Mouse (Mus musculus) heart, postnatal 0 days (tissue): Measurements from ENCODE around the gene BC017158. TPM values are rescaled to one million over a fixed set of nuclear protein-coding genes. Genes with fewer than 3 reads are reported as not detected.
A peak's percentile ranks its signal among the peaks of the same experiment; 100 is the strongest.

ENCODE experiments used
- ATAC-seq: fragments of 200-750 bp; cut with Nextera tagmentation; 2 replicates; pipeline ENCODE4 v1.8.0; 2017; ENCODE audit warnings: low read depth, moderate number of reproducible peaks, moderate library complexity; ENCODE audit not compliant: insufficient read depth
- DNase-seq: peaks from one replicate; pipeline ENCODE4 v3.0.0-alpha.2; 2016; ENCODE audit warnings: low spot score
- H3K27ac ChIP-seq: fragments of 300-500 bp; sonication (generic); 2 replicates; pipeline ENCODE4 v1.5.1; 2014; ENCODE audit warnings: low read depth, mild to moderate bottlenecking
- H3K27me3 ChIP-seq: fragments of 300-500 bp; sonication (generic); 2 replicates; pipeline ENCODE4 v1.6.1; 2014; ENCODE audit warnings: low read length, mixed read lengths; ENCODE audit not compliant: control insufficient read depth, insufficient read depth
- H3K36me3 ChIP-seq: fragments of 300-500 bp; sonication (generic); replicated peaks from 2 replicates; pipeline ENCODE4 v1.6.1; 2014; ENCODE audit warnings: low read length, mixed read lengths; ENCODE audit not compliant: control insufficient read depth, insufficient read depth
- H3K4me1 ChIP-seq: fragments of 300-500 bp; sonication (generic); 2 replicates; pipeline ENCODE4 v1.6.1; 2014; ENCODE audit warnings: antibody characterized with exemption; ENCODE audit not compliant: control insufficient read depth, insufficient read depth
- H3K4me2 ChIP-seq: fragments of 300-500 bp; sonication (generic); 2 replicates; pipeline ENCODE4 v1.6.1; 2014; ENCODE audit warnings: low read depth, mild to moderate bottlenecking, low read length, moderate library complexity
- H3K4me3 ChIP-seq: fragments of 300-500 bp; sonication (generic); 2 replicates; pipeline ENCODE4 v1.5.1; 2014; ENCODE audit warnings: low read depth, low read length
- H3K9ac ChIP-seq: fragments of 300-500 bp; sonication (generic); replicated peaks from 2 replicates; pipeline ENCODE4 v1.6.1; 2014; ENCODE audit warnings: low read depth, low read length, mixed read lengths
- H3K9me3 ChIP-seq: fragments of 300-500 bp; sonication (generic); replicated peaks from 2 replicates; pipeline ENCODE4 v1.6.1; 2016; ENCODE audit warnings: low read length; ENCODE audit not compliant: control insufficient read depth
- CTCF ChIP-seq: IDR thresholded peaks from 2 replicates; pipeline ENCODE4 v1.5.1; 2016; ENCODE audit warnings: antibody characterized with exemption, control low read depth, low read depth
- EP300 ChIP-seq: IDR thresholded peaks from 2 replicates; pipeline ENCODE4 v1.6.1; 2016; ENCODE audit warnings: antibody characterized with exemption, low read depth
- WGBS: fragments of 180-500 bp; shearing (Covaris S2); extraction: QIAGEN DNeasy Blood & Tissue Kit; methylation state at CpG from one replicate; pipeline ENCODE4 v1.1.7; 2014; 5-methylcytosine and 5-hydroxymethylcytosine counted together
- polyA plus RNA-seq: library from polyadenylated mRNA; unstranded; fragments of >200 nt; fragmentation: Nextera tagmentation; extraction: Ambion mirVana; gene quantifications from 2 replicates; pipeline ENCODE4 v1.2.1, GENCODE M21; 2015
- total RNA-seq: library from RNA; depleted of rRNA; stranded (reverse); fragments of >200 nt; gene quantifications from 2 replicates; pipeline ENCODE4 v1.2.3, GENCODE M21; 2014; ENCODE audit warnings: low replicate concordance

Gene BC017158
- total and polyA plus RNA-seq, 2 experiments from 2014 or later, result 5.8 to 22.4 TPM

- no peak overlapping the region for H3K4me3 ChIP-seq
- peaks cover 51% of the 10 kb centered on the region for H3K36me3 ChIP-seq
- H3K27me3 ChIP-seq, result no peaks in the 10 kb centered on the region
- peaks cover 8% of the 10 kb centered on the region; the same call in 1 of the 2 replicates for H3K4me1 ChIP-seq
- H3K9ac ChIP-seq, result no peak overlapping the region
- H3K9me3 ChIP-seq, result no peaks in the 10 kb centered on the region
- DNase-seq, result no peak
- no peak overlapping the region for H3K4me2 ChIP-seq
- H3K27ac ChIP-seq, result no peak overlapping the region
- TF ChIP-seq CTCF (no peak), EP300 (no peak)
- WGBS, result 94% methylated on average over 16 of the region's 16 CpGs
- ATAC-seq, result no peak
Observed at GRCm38 (mm10) chr7:128242331-128242730, 55.6 kb downstream of the BC017158 start.

GRCm38 (mm10) chr7:128240131-128240784, 57.7 kb downstream of the BC017158 start:
- peaks cover 56% of the 10 kb centered on the region for H3K36me3 ChIP-seq
- no peak overlapping the region for H3K4me3 ChIP-seq
- H3K4me2 ChIP-seq, result no peak overlapping the region
- H3K9ac ChIP-seq, result no peak overlapping the region
- DNase-seq (no peak), ATAC-seq (no peak)
- H3K27ac ChIP-seq, result no peak overlapping the region
- no peaks in the 10 kb centered on the region for H3K27me3 ChIP-seq
- no peak for TF ChIP-seq EP300
- no peak for TF ChIP-seq CTCF
- H3K9me3 ChIP-seq, result no peaks in the 10 kb centered on the region
- 90% methylated on average over 27 of the region's 27 CpGs for WGBS
- H3K4me1 ChIP-seq, result no peaks in the 10 kb centered on the region; the same call in 1 of the 2 replicates

- peaks cover 44% of the 10 kb centered on the region for H3K36me3 ChIP-seq
- H3K9ac ChIP-seq, result no peak overlapping the region
- DNase-seq, result peak; percentile 63
Observed at GRCm38 (mm10) chr7:128238991-128239390, 59.0 kb downstream of the BC017158 start.

GRCm38 (mm10) chr7:128237927-128238778, 59.8 kb downstream of the BC017158 start, which contains the start of gene 9130023H24Rik:
TSS of gene 9130023H24Rik (minus strand) at chr7:128238031.
- Histone ChIP-seq H3K9me3 (no peaks in the 10 kb centered on the region), H3K4me2 (peak within 1 kb of the TSS; percentile 86), H3K36me3 (peaks cover 41% of the 10 kb centered on the region), H3K4me3 (peak within 1 kb of the TSS; percentile 76), H3K27ac (peak within 1 kb of the TSS; percentile 99), H3K27me3 (no peaks in the 10 kb centered on the region), H3K9ac (peak within 1 kb of the TSS; percentile 79), H3K4me1 (no peaks in the 10 kb centered on the region; the same call in 1 of the 2 replicates)
- peak; percentile 91 for ATAC-seq
- under 1% methylated on average over 67 of the region's 72 CpGs for WGBS
- peak; percentile 99 for DNase-seq
- TF ChIP-seq CTCF (0 out of 2 replicates have a peak, but pooled peaks have one; percentile 13), EP300 (no peak; the same call in 1 of the 2 replicates)

More at GRCm38 (mm10) chr7:128238991-128239390, 59.0 kb downstream of the BC017158 start:
- Histone ChIP-seq H3K27me3 (no peaks in the 10 kb centered on the region), H3K4me3 (peak overlapping the region; percentile 76), H3K9me3 (no peaks in the 10 kb centered on the region), H3K4me2 (peak overlapping the region; percentile 68), H3K4me1 (no peaks in the 10 kb centered on the region; the same call in 1 of the 2 replicates), H3K27ac (peak overlapping the region; percentile 99)
- TF ChIP-seq CTCF (peak; percentile 48), EP300 (no peak)
- WGBS, result 21% methylated on average over 4 of the region's 4 CpGs
- no peak for ATAC-seq

- H3K9me3 ChIP-seq, result no peaks in the 10 kb centered on the region
- DNase-seq (no peak), ATAC-seq (no peak)
- H3K4me2 ChIP-seq, result peak overlapping the region; percentile 86
- H3K9ac ChIP-seq, result peak overlapping the region; percentile 79
- H3K27me3 ChIP-seq, result no peaks in the 10 kb centered on the region
- H3K36me3 ChIP-seq, result peaks cover 35% of the 10 kb centered on the region
- TF ChIP-seq CTCF (no peak), EP300 (no peak)
- WGBS, result 0% methylated on average over 25 of the region's 25 CpGs
- peak overlapping the region; percentile 99 for H3K27ac ChIP-seq
- no peaks in the 10 kb centered on the region; the same call in 1 of the 2 replicates for H3K4me1 ChIP-seq
- H3K4me3 ChIP-seq, result peak overlapping the region; percentile 76
Observed at GRCm38 (mm10) chr7:128237593-128237926, 60.4 kb downstream of the BC017158 start.
